Mouse (Mus musculus): ENCODE measurements around the gene Upp2.

- TF ChIP-seq CTCF (IDR thresholded peaks at IDR 0.05; ENCODE audit: low read depth, low read length) (no peak), GATA1 (IDR thresholded peaks at IDR 0.05; ENCODE audit: borderline replicate concordance, low read length) (no peak)
These were observed 560 bp upstream of the Upp2 start for GRCm38 (mm10) chr2:58566410-58567065.
